Mouse (Mus musculus): ENCODE data around the gene Gm49361.
A peak's percentile ranks its signal among the peaks of the same experiment; 100 is the strongest.

The Gm49361 gene

GRCm38 (mm10) chr14:57745291-57745969, 473 bp downstream of the Gm49361 start:
- H3K27me3 ChIP-seq (ENCODE audit: control insufficient read depth, insufficient read depth, low read length, poor library complexity, severe bottlenecking), result no peaks in the 10 kb centered on the region
- no peaks in the 10 kb centered on the region for H3K36me3 ChIP-seq (ENCODE audit: control insufficient read depth, insufficient read depth, low read length, poor library complexity, severe bottlenecking)
- DNase-seq (ENCODE audit: low read depth, low spot score), result peak; percentile 41

- Histone ChIP-seq H3K27me3 (ENCODE audit: control insufficient read depth, insufficient read depth, low read length, poor library complexity, severe bottlenecking) (no peaks in the 10 kb centered on the region), H3K36me3 (ENCODE audit: control insufficient read depth, insufficient read depth, low read length, poor library complexity, severe bottlenecking) (no peaks in the 10 kb centered on the region)
- DNase-seq (ENCODE audit: low read depth, low spot score), result peak; percentile 59
Measured at GRCm38 (mm10) chr14:57744547-57744946, 1.4 kb downstream of the Gm49361 start.

GRCm38 (mm10) chr14:57740651-57741050, 5.3 kb downstream of the Gm49361 start:
- DNase-seq (ENCODE audit: low read depth, low spot score), result peak; percentile 74
- Histone ChIP-seq H3K27me3 (ENCODE audit: control insufficient read depth, insufficient read depth, low read length, poor library complexity, severe bottlenecking) (no peaks in the 10 kb centered on the region), H3K36me3 (ENCODE audit: control insufficient read depth, insufficient read depth, low read length, poor library complexity, severe bottlenecking) (no peaks in the 10 kb centered on the region)

- H3K27me3 ChIP-seq (ENCODE audit: control insufficient read depth, insufficient read depth, low read length, poor library complexity, severe bottlenecking), result no peaks in the 10 kb centered on the region
- no peaks in the 10 kb centered on the region for H3K36me3 ChIP-seq (ENCODE audit: control insufficient read depth, insufficient read depth, low read length, poor library complexity, severe bottlenecking)
- no peak for DNase-seq (ENCODE audit: low read depth, low spot score)
Measured at GRCm38 (mm10) chr14:57737089-57737488, 8.8 kb downstream of the Gm49361 start.

- H3K36me3 ChIP-seq (ENCODE audit: control insufficient read depth, insufficient read depth, low read length, poor library complexity, severe bottlenecking), result peaks cover 3% of the 10 kb centered on the region; the same call in 1 of the 2 replicates
- no peaks in the 10 kb centered on the region for H3K27me3 ChIP-seq (ENCODE audit: control insufficient read depth, insufficient read depth, low read length, poor library complexity, severe bottlenecking)
- no peak for DNase-seq (ENCODE audit: low read depth, low spot score)
Measured at GRCm38 (mm10) chr14:57736141-57736540, 9.8 kb downstream of the Gm49361 start.

- peak; percentile 47 for DNase-seq (ENCODE audit: low read depth, low spot score)
- Histone ChIP-seq H3K36me3 (ENCODE audit: control insufficient read depth, insufficient read depth, low read length, poor library complexity, severe bottlenecking) (peaks cover 3% of the 10 kb centered on the region; the same call in 1 of the 2 replicates), H3K27me3 (ENCODE audit: control insufficient read depth, insufficient read depth, low read length, poor library complexity, severe bottlenecking) (no peaks in the 10 kb centered on the region)
Measured at GRCm38 (mm10) chr14:57732668-57733293, 13.1 kb downstream of the Gm49361 start.

- no peak for DNase-seq (ENCODE audit: low read depth, low spot score)
- Histone ChIP-seq H3K27me3 (ENCODE audit: control insufficient read depth, insufficient read depth, low read length, poor library complexity, severe bottlenecking) (no peaks in the 10 kb centered on the region), H3K36me3 (ENCODE audit: control insufficient read depth, insufficient read depth, low read length, poor library complexity, severe bottlenecking) (peaks cover 5% of the 10 kb centered on the region; the same call in 1 of the 2 replicates)
Measured at GRCm38 (mm10) chr14:57730527-57730926, 15.4 kb downstream of the Gm49361 start.

GRCm38 (mm10) chr14:57729975-57730499, 15.9 kb downstream of the Gm49361 start:
- no peaks in the 10 kb centered on the region for H3K27me3 ChIP-seq (ENCODE audit: control insufficient read depth, insufficient read depth, low read length, poor library complexity, severe bottlenecking)
- peak; percentile 81 for DNase-seq (ENCODE audit: low read depth, low spot score)
- peaks cover 5% of the 10 kb centered on the region; the same call in 1 of the 2 replicates for H3K36me3 ChIP-seq (ENCODE audit: control insufficient read depth, insufficient read depth, low read length, poor library complexity, severe bottlenecking)

- peaks cover 6% of the 10 kb centered on the region; the same call in 1 of the 2 replicates for H3K36me3 ChIP-seq (ENCODE audit: control insufficient read depth, insufficient read depth, low read length, poor library complexity, severe bottlenecking)
- H3K27me3 ChIP-seq (ENCODE audit: control insufficient read depth, insufficient read depth, low read length, poor library complexity, severe bottlenecking), result no peaks in the 10 kb centered on the region
- no peak for DNase-seq (ENCODE audit: low read depth, low spot score)
Measured at GRCm38 (mm10) chr14:57729364-57729763, 16.5 kb downstream of the Gm49361 start.

- Histone ChIP-seq H3K27me3 (ENCODE audit: control insufficient read depth, insufficient read depth, low read length, poor library complexity, severe bottlenecking) (no peaks in the 10 kb centered on the region), H3K36me3 (ENCODE audit: control insufficient read depth, insufficient read depth, low read length, poor library complexity, severe bottlenecking) (peaks cover 9% of the 10 kb centered on the region)
- DNase-seq (ENCODE audit: low read depth, low spot score), result peak; percentile 32
Measured at GRCm38 (mm10) chr14:57726172-57726571, 19.7 kb downstream of the Gm49361 start.

GRCm38 (mm10) chr14:57724473-57724872, 21.4 kb downstream of the Gm49361 start:
- Histone ChIP-seq H3K27me3 (ENCODE audit: control insufficient read depth, insufficient read depth, low read length, poor library complexity, severe bottlenecking) (no peaks in the 10 kb centered on the region), H3K36me3 (ENCODE audit: control insufficient read depth, insufficient read depth, low read length, poor library complexity, severe bottlenecking) (peaks cover 9% of the 10 kb centered on the region)
- no peak for DNase-seq (ENCODE audit: low read depth, low spot score)

GRCm38 (mm10) chr14:57718245-57718644, 27.7 kb downstream of the Gm49361 start:
- DNase-seq (ENCODE audit: low read depth, low spot score), result no peak
- peaks cover 4% of the 10 kb centered on the region for H3K36me3 ChIP-seq (ENCODE audit: control insufficient read depth, insufficient read depth, low read length, poor library complexity, severe bottlenecking)
- no peaks in the 10 kb centered on the region for H3K27me3 ChIP-seq (ENCODE audit: control insufficient read depth, insufficient read depth, low read length, poor library complexity, severe bottlenecking)

GRCm38 (mm10) chr14:57716601-57717245, 29.2 kb downstream of the Gm49361 start:
- no peaks in the 10 kb centered on the region; the same call in 1 of the 2 replicates for H3K36me3 ChIP-seq (ENCODE audit: control insufficient read depth, insufficient read depth, low read length, poor library complexity, severe bottlenecking)
- no peak for DNase-seq (ENCODE audit: low read depth, low spot score)
- no peaks in the 10 kb centered on the region for H3K27me3 ChIP-seq (ENCODE audit: control insufficient read depth, insufficient read depth, low read length, poor library complexity, severe bottlenecking)

- no peaks in the 10 kb centered on the region for H3K27me3 ChIP-seq (ENCODE audit: control insufficient read depth, insufficient read depth, low read length, poor library complexity, severe bottlenecking)
- no peak for DNase-seq (ENCODE audit: low read depth, low spot score)
- H3K36me3 ChIP-seq (ENCODE audit: control insufficient read depth, insufficient read depth, low read length, poor library complexity, severe bottlenecking), result no peaks in the 10 kb centered on the region; the same call in 1 of the 2 replicates
Measured at GRCm38 (mm10) chr14:57712884-57713283, 33.0 kb downstream of the Gm49361 start.

GRCm38 (mm10) chr14:57711059-57711458, 34.8 kb downstream of the Gm49361 start:
- no peaks in the 10 kb centered on the region; the same call in 1 of the 2 replicates for H3K36me3 ChIP-seq (ENCODE audit: control insufficient read depth, insufficient read depth, low read length, poor library complexity, severe bottlenecking)
- no peak for DNase-seq (ENCODE audit: low read depth, low spot score)
- no peaks in the 10 kb centered on the region for H3K27me3 ChIP-seq (ENCODE audit: control insufficient read depth, insufficient read depth, low read length, poor library complexity, severe bottlenecking)
